Mouse (Mus musculus) liver, embryonic 12.5 days (tissue): ENCODE data around the gene Thap12. TPM values are rescaled to one million over a fixed set of nuclear protein-coding genes. Genes with fewer than 3 reads are reported as not detected.

ENCODE experiments used
- ATAC-seq: fragments of 200-750 bp; cut with Nextera tagmentation; 2 replicates; pipeline ENCODE4 v1.8.0; 2017; ENCODE audit warnings: moderate number of reproducible peaks, mild to moderate bottlenecking, moderate library complexity
- H3K27ac ChIP-seq: fragments of 300-500 bp; sonication (generic); 2 replicates; pipeline ENCODE4 v1.5.1; 2016; ENCODE audit warnings: mild to moderate bottlenecking
- H3K27me3 ChIP-seq: fragments of 300-500 bp; sonication (generic); replicated peaks from 2 replicates; pipeline ENCODE4 v1.6.1; 2016; ENCODE audit warnings: mild to moderate bottlenecking, moderate library complexity
- H3K36me3 ChIP-seq: fragments of 300-500 bp; sonication (generic); 2 replicates; pipeline ENCODE4 v1.6.1; 2016; ENCODE audit warnings: mild to moderate bottlenecking, moderate library complexity
- H3K4me1 ChIP-seq: fragments of 300-500 bp; sonication (generic); 2 replicates; pipeline ENCODE4 v1.6.1; 2016
- H3K4me2 ChIP-seq: fragments of 300-500 bp; sonication (generic); 2 replicates; pipeline ENCODE4 v1.6.1; 2016; ENCODE audit warnings: mild to moderate bottlenecking, moderate library complexity
- H3K4me3 ChIP-seq: fragments of 300-500 bp; sonication (generic); 2 replicates; pipeline ENCODE4 v1.5.1; 2016; ENCODE audit warnings: mild to moderate bottlenecking, moderate library complexity
- H3K9ac ChIP-seq: fragments of 300-500 bp; sonication (generic); 2 replicates; pipeline ENCODE4 v1.6.1; 2016; ENCODE audit warnings: mild to moderate bottlenecking, moderate library complexity
- H3K9me3 ChIP-seq: fragments of 300-500 bp; sonication (generic); replicated peaks from 2 replicates; pipeline ENCODE4 v1.6.1; 2016; ENCODE audit warnings: mild to moderate bottlenecking, moderate library complexity
- WGBS: fragments of 180-500 bp; shearing (Covaris S2); methylation state at CpG from one replicate; pipeline ENCODE4 v1.1.7; 2016; ENCODE audit not compliant: insufficient replicate concordance; 5-methylcytosine and 5-hydroxymethylcytosine counted together
- polyA plus RNA-seq: library from polyadenylated mRNA; unstranded; fragments of >200 nt; fragmentation: Nextera tagmentation; extraction: Ambion mirVana; gene quantifications from 2 replicates; pipeline ENCODE4 v1.2.1, GENCODE M21; 2016

Gene Thap12
- polyA plus RNA-seq, 1 experiment from 2014 or later, result 27.7 TPM

GRCm38 (mm10) chr7:98677511-98677910, 25.4 kb upstream of the Thap12 start:
- Histone ChIP-seq H3K4me1 (peaks cover 14% of the 10 kb centered on the region; the same call in 1 of the 2 replicates), H3K4me2 (no peak overlapping the region), H3K27me3 (peaks cover 13% of the 10 kb centered on the region; the same call in 1 of the 2 replicates), H3K9me3 (no peaks in the 10 kb centered on the region), H3K27ac (no peak overlapping the region), H3K9ac (no peak overlapping the region), H3K36me3 (no peaks in the 10 kb centered on the region), H3K4me3 (no peak overlapping the region)
- 84% methylated on average over 2 of the region's 2 CpGs for WGBS
- no peak for ATAC-seq

- 60% methylated on average over 7 of the region's 7 CpGs for WGBS
- Histone ChIP-seq H3K27me3 (peaks cover 13% of the 10 kb centered on the region; the same call in 1 of the 2 replicates), H3K36me3 (no peaks in the 10 kb centered on the region), H3K9me3 (no peaks in the 10 kb centered on the region), H3K27ac (no peak overlapping the region), H3K4me2 (no peak overlapping the region), H3K4me1 (peaks cover 14% of the 10 kb centered on the region; the same call in 1 of the 2 replicates), H3K4me3 (no peak overlapping the region), H3K9ac (no peak overlapping the region)
- no peak for ATAC-seq
Observed at GRCm38 (mm10) chr7:98678441-98678840, 24.5 kb upstream of the Thap12 start.

- H3K27ac ChIP-seq, result no peak overlapping the region
- H3K9me3 ChIP-seq, result no peaks in the 10 kb centered on the region
- H3K9ac ChIP-seq, result no peak overlapping the region
- H3K4me1 ChIP-seq, result peaks cover 4% of the 10 kb centered on the region; the same call in 1 of the 2 replicates
- no peak overlapping the region for H3K4me3 ChIP-seq
- peaks cover 16% of the 10 kb centered on the region for H3K27me3 ChIP-seq
- H3K36me3 ChIP-seq, result no peaks in the 10 kb centered on the region
- WGBS, result 48% methylated on average over 2 of the region's 2 CpGs
- no peak for ATAC-seq
- no peak overlapping the region for H3K4me2 ChIP-seq
Observed at GRCm38 (mm10) chr7:98680691-98681090, 22.2 kb upstream of the Thap12 start.

GRCm38 (mm10) chr7:98682821-98683220, 20.1 kb upstream of the Thap12 start:
- 80% methylated on average over 10 of the region's 10 CpGs for WGBS
- Histone ChIP-seq H3K36me3 (no peaks in the 10 kb centered on the region), H3K27me3 (peaks cover 18% of the 10 kb centered on the region), H3K4me1 (no peaks in the 10 kb centered on the region), H3K4me3 (no peak overlapping the region), H3K27ac (no peak overlapping the region), H3K9me3 (no peaks in the 10 kb centered on the region), H3K4me2 (no peak overlapping the region), H3K9ac (no peak overlapping the region)
- no peak for ATAC-seq

GRCm38 (mm10) chr7:98685895-98686294, 17.0 kb upstream of the Thap12 start:
- H3K9ac ChIP-seq, result no peak overlapping the region
- WGBS, result 62% methylated on average over 13 of the region's 13 CpGs
- no peak for ATAC-seq
- no peaks in the 10 kb centered on the region for H3K4me1 ChIP-seq
- peaks cover 10% of the 10 kb centered on the region for H3K27me3 ChIP-seq
- H3K27ac ChIP-seq, result no peak overlapping the region
- H3K9me3 ChIP-seq, result no peaks in the 10 kb centered on the region
- no peak overlapping the region for H3K4me3 ChIP-seq
- no peaks in the 10 kb centered on the region for H3K36me3 ChIP-seq
- H3K4me2 ChIP-seq, result no peak overlapping the region

GRCm38 (mm10) chr7:98690126-98690525, 12.8 kb upstream of the Thap12 start:
- Histone ChIP-seq H3K4me3 (no peak overlapping the region), H3K9me3 (no peaks in the 10 kb centered on the region), H3K27me3 (peaks cover 7% of the 10 kb centered on the region), H3K9ac (no peak overlapping the region), H3K36me3 (no peaks in the 10 kb centered on the region), H3K4me1 (0 out of 2 replicates have a peak, but pooled peaks cover 7% of the 10 kb centered on the region), H3K27ac (no peak overlapping the region), H3K4me2 (no peak overlapping the region)
- ATAC-seq, result no peak
- WGBS, result 58% methylated on average over 1 of the region's 1 CpGs

- H3K4me2 ChIP-seq, result no peak overlapping the region
- H3K9ac ChIP-seq, result no peak overlapping the region
- peaks cover 5% of the 10 kb centered on the region for H3K27me3 ChIP-seq
- 0 out of 2 replicates have a peak, but pooled peaks cover 7% of the 10 kb centered on the region for H3K4me1 ChIP-seq
- H3K27ac ChIP-seq, result no peak overlapping the region
- no peaks in the 10 kb centered on the region for H3K9me3 ChIP-seq
- no peak for ATAC-seq
- 11% methylated on average over 3 of the region's 3 CpGs for WGBS
- H3K4me3 ChIP-seq, result no peak overlapping the region
- no peaks in the 10 kb centered on the region for H3K36me3 ChIP-seq
Observed at GRCm38 (mm10) chr7:98690831-98691230, 12.1 kb upstream of the Thap12 start.

GRCm38 (mm10) chr7:98692761-98693546, 9.9 kb upstream of the Thap12 start:
- no peaks in the 10 kb centered on the region for H3K9me3 ChIP-seq
- 45% methylated on average over 24 of the region's 24 CpGs for WGBS
- no peak overlapping the region for H3K4me2 ChIP-seq
- H3K4me3 ChIP-seq, result no peak overlapping the region
- H3K4me1 ChIP-seq, result 0 out of 2 replicates have a peak, but pooled peaks cover 7% of the 10 kb centered on the region
- no peaks in the 10 kb centered on the region for H3K36me3 ChIP-seq
- no peak overlapping the region for H3K9ac ChIP-seq
- H3K27me3 ChIP-seq, result no peaks in the 10 kb centered on the region
- ATAC-seq, result no peak
- H3K27ac ChIP-seq, result no peak overlapping the region

GRCm38 (mm10) chr7:98694046-98694445, 8.9 kb upstream of the Thap12 start:
- H3K9me3 ChIP-seq, result no peaks in the 10 kb centered on the region
- no peak overlapping the region for H3K27ac ChIP-seq
- 0 out of 2 replicates have a peak, but pooled peaks cover 7% of the 10 kb centered on the region for H3K4me1 ChIP-seq
- 38% methylated on average over 5 of the region's 5 CpGs for WGBS
- no peak for ATAC-seq
- H3K4me3 ChIP-seq, result no peak overlapping the region
- H3K9ac ChIP-seq, result no peak overlapping the region
- H3K4me2 ChIP-seq, result no peak overlapping the region
- no peaks in the 10 kb centered on the region for H3K36me3 ChIP-seq
- H3K27me3 ChIP-seq, result no peaks in the 10 kb centered on the region

GRCm38 (mm10) chr7:98697496-98697895, 5.4 kb upstream of the Thap12 start:
- WGBS, result 13% methylated on average over 2 of the region's 2 CpGs
- Histone ChIP-seq H3K36me3 (no peaks in the 10 kb centered on the region), H3K9me3 (no peaks in the 10 kb centered on the region), H3K9ac (no peak overlapping the region), H3K4me2 (no peak overlapping the region), H3K4me1 (peaks cover 20% of the 10 kb centered on the region), H3K27ac (no peak overlapping the region), H3K4me3 (no peak overlapping the region), H3K27me3 (no peaks in the 10 kb centered on the region)
- ATAC-seq, result no peak

- Histone ChIP-seq H3K9me3 (no peaks in the 10 kb centered on the region), H3K36me3 (no peaks in the 10 kb centered on the region), H3K4me1 (peaks cover 17% of the 10 kb centered on the region), H3K4me2 (no peak overlapping the region), H3K27ac (no peak overlapping the region), H3K27me3 (no peaks in the 10 kb centered on the region), H3K9ac (no peak overlapping the region), H3K4me3 (no peak overlapping the region)
- ATAC-seq, result no peak
- 45% methylated on average over 5 of the region's 5 CpGs for WGBS
Observed at GRCm38 (mm10) chr7:98698041-98698440, 4.9 kb upstream of the Thap12 start.

- Histone ChIP-seq H3K36me3 (no peaks in the 10 kb centered on the region), H3K9me3 (no peaks in the 10 kb centered on the region), H3K4me3 (no peak overlapping the region), H3K4me1 (peaks cover 15% of the 10 kb centered on the region), H3K9ac (no peak overlapping the region), H3K27me3 (no peaks in the 10 kb centered on the region), H3K4me2 (no peak overlapping the region), H3K27ac (no peak overlapping the region)
- no peak for ATAC-seq
- 85% methylated on average over 4 of the region's 4 CpGs for WGBS
Observed at GRCm38 (mm10) chr7:98698590-98698989, 4.3 kb upstream of the Thap12 start.
